Mouse (Mus musculus): ENCODE results near the gene Adprhl1. TPM values are rescaled to one million over a fixed set of nuclear protein-coding genes. Genes with fewer than 3 reads are reported as not detected.

Adprhl1 gene
- polyA plus RNA-seq, 3 experiments from 2014 or later, result not detected

DNA sequence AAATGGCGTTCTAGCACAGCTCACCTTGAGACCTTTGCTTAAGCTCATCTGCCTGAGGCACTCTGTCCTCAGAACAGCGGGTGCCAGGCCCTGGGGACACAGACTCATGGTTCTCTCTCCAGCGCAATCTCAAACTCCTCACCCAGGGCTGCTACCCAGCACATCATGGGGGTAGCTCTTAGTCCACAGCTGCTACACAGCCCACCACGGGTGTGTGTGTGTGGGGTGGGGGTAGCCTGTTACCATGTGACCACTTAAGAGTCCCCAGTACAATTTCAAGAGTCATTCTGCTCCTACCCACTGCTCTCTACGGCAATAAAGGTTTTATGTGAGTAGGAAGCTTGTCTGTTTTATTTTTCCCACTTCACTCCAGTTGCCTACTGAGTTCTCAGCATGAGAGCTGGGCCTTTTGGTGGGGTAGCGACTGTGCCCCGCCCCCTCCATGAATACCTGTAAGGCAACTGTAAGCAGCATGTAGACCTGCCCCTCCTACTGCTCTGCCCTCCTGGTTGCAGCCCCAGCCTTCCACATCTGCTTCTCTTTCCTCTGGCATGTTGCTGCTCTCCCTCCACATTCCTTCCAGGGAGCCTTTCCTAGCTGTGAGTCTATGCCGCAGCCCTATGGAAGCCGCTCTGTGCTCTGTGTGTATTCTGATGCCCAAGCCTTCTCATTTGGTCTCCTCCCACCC is 24.9 kb downstream of the Adprhl1 start:
- no peak for ATAC-seq

DNA sequence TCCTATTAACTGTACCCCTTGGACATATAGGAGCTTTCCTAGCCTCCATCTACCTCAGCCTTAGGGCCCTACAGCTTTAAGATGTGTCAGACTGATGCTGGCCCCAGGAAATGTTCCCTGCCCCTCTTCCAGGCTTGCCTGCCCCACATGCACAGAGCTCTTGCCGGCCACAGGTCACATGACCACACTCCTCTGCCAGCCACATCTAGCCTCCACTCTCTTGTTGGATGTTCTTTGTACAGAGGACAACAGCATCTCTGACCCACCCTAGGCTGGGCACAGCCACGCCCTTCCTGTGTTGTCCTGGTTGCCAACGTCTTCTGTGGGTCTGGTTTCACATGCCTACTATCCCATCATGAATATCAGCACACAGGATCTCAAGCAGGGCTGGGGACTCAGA is 26.8 kb downstream of the Adprhl1 start:
- no peak for ATAC-seq

DNA sequence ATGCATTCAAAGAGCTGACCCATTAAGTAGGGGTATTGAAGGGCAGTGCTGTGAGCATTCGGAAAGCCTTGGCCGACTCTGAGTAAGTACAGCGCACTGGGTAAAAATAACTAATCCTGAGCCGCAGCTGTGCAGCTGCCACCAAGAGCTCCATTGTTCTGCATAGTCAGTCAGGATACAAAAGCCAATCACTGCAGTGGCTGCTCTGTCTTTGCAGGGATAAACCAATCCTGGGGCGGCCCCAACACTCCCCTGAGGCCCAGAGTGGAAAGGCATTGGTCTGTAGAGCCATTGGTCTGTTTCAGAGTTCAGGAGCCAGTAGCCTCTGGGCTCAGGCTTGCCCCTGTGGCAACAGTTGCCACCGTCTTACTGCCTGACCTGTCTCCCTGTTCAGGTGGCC is 27.7 kb downstream of the Adprhl1 start:
- ATAC-seq, result no peak

GRCm38 (mm10) chr8:13224426-13224825 is 29.5 kb downstream of the Adprhl1 start:
- ATAC-seq, result no peak

DNA sequence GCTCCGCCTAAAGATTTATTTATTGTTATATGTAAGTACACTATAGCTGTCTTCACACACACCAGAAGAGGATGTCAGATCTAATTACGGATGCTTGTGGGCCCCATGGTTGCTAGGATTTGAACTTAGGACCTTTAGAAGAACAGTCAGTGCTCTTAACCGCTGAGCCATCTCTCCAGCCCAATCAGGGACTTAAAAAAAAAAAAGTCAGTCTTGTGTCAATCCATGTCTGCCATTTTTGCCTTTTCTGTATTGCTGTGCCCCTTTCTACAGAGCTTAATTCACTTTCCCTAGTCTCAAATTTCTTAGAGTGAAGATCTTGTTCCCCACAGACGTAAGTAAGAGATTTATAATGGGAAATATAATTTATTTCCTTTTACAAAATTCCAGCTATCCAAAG is 35.5 kb downstream of the Adprhl1 start:
- ATAC-seq, result no peak

DNA sequence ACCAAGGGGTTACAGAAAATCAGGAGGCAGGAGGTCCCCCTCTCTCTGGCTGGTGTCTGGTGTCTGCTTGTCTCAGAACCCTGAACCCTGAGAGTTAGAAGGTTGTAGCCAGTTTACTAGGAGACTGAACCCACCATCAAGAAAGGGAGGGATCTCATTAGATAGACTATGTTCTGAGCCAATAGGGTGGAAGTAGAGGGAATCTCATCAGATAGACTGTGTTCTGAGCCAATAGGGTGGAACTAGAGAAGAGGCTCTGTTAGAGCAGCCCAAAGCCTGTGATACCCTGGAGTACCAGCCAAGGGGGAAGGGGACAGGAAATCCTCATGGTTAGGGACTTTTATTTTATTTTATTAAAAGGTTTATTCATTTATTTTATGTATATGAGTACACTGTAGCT is 36.0 kb downstream of the Adprhl1 start:
- no peak for ATAC-seq

GRCm38 (mm10) chr8:13217093-13217492 is 36.9 kb downstream of the Adprhl1 start:
- no peak for ATAC-seq

DNA sequence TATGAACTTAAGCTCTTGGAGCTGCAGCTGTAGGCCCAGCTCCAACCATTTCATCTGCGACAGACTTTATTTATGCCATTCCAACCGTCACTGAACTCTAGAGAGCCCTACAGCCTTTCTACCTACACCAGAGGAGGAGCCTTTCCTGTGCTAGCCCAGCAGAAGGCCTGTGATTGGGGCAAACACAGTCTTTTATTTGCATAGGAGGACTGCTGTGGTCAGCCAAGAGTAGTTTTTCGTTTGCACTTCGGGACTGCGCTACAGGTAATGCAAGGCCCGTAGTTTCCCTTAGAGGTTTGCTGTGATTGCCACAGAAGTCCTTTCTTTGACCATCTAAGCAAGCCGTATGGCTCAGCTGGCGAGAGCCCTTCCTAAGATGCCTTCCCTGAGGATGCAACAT is 37.6 kb downstream of the Adprhl1 start:
- no peak for ATAC-seq

GRCm38 (mm10) chr8:13213479-13214268 is 40.3 kb downstream of the Adprhl1 start:
- peak; percentile 96 for ATAC-seq

DNA sequence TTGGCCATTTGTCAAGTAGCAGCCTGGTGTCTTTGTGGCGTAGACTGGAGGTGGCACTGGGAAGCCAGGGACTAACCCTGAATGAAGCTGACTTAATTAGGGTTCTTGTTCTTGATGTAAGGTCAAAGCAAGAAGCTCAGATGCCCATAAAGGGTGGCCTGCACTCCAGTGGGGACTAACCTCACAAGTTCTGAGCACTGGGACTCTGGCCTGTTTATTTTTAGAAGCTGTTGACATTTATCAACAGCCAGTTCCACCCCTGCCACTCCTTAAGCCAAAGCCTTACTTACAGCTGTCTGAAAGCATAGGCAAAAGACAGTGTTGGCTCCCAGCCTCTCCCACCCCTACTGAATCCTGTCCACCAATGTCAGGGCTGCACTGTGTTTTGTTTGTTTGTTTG is 44.2 kb downstream of the Adprhl1 start:
- no peak for ATAC-seq

- ATAC-seq, result no peak
Observed at GRCm38 (mm10) chr8:13208627-13209355, 45.2 kb downstream of the Adprhl1 start.

DNA sequence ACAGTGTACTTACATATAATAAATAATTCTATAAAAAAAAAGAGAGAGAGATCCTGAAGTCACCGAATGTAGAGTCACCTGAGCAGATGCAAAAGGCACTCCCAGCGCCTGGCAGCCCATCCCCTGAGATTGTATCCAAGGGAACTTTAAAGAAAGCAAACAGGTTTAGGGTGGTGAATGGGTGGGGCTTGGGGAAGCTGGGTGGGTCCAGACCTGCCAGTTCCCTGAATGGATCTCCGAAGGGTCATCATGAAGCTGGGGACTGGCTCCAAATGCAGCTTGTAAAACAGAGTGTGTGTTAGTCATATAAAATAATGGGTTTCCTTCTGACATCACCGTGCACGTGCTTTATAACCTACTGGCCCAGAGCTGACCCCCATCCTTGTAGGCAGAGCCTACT is 47.7 kb downstream of the Adprhl1 start:
- ATAC-seq, result no peak

- ATAC-seq, result no peak
Observed at GRCm38 (mm10) chr8:13205311-13205710, 48.7 kb downstream of the Adprhl1 start.

DNA sequence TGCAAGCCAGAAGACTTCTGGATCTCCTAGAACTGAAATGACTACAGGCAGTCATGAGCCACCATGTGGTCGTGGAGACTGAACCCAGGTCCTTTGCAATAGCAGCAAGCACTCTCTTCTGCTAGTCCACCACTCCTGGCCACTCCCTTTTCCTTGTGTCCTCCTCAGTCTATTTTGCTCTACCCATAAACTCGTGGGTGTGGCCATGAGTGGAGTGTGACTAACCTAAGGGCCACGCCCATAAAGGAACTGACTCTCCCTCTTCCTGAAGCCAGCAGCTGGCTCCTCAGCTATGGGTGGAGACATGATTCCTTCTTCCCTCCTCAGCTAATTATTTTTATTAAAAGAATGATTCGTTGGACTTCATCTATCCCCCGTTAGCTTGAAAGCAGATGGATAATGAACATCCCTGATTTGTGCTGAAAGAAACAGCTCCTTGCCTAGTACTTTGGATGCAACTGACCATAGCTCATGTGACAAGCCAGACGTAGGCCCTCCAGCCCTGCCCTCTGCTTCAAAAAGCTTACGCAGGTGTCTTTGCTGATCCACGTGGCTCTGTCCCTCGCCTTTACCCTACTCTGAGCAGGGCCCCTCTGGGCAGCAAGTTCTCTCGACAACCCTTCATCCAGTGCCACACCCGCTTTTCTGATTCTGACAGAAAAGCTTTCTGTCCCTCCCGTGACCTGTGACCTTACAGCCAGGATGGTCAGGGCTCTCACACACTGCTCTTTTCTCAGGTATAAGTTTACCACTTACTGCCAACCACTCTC is 49.4 kb downstream of the Adprhl1 start:
- no peak for ATAC-seq

- no peak for ATAC-seq
Observed at GRCm38 (mm10) chr8:13203472-13203871, 50.5 kb downstream of the Adprhl1 start.

DNA sequence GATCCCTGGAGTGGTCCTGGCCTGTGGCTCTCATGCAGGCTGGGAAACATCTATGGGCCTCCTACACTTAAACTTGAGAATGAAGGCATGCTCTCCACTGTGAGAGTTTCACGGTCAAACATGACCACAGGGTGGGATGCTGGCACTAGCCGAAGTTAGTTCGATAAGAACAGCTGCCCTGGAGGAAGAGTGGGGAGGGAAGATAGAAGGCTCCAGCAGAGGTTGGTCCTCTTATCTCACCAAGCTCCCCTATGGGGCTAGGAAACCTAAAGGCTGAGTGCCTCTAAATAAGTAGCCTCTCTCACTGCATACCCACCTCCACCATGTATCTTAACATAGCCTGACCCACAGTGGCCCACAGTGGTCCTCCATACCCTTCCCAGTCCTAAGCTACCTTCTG is 51.2 kb downstream of the Adprhl1 start:
- no peak for ATAC-seq

GRCm38 (mm10) chr8:13202041-13202440 is 51.9 kb downstream of the Adprhl1 start:
- no peak for ATAC-seq

- ATAC-seq, result no peak
Observed at GRCm38 (mm10) chr8:13201013-13201334, 53.0 kb downstream of the Adprhl1 start.

GRCm38 (mm10) chr8:13200301-13201012 is 53.5 kb downstream of the Adprhl1 start, which contains the start of gene Grtp1:
TSS of gene Grtp1 (minus strand) at chr8:13200620.
- peak; percentile 42 for ATAC-seq

- ATAC-seq, result no peak
Observed at GRCm38 (mm10) chr8:13199385-13200061, 54.4 kb downstream of the Adprhl1 start.

- ATAC-seq, result no peak
Observed at GRCm38 (mm10) chr8:13197493-13197892, 56.5 kb downstream of the Adprhl1 start.

DNA sequence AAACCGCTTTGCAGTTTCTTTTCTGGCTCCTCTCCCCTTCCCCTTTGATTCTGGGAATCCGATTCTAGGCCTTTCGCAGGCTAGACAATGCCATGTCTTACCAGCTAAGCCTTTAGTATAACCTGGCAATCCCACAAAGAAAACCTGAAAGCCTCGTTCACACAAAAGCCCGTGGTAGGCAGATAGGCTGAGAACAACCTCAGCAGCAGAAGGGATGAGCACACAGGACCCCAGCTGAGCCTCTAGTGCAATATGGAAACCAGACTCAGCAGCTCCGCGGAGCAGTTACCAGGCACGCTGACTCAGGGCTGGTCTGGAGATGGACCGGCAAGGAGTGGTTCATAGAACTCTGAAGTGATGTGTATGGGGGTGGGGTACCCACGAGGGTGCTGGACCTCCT is 59.1 kb downstream of the Adprhl1 start:
- ATAC-seq, result no peak
